Mouse (Mus musculus) v-Abl transformed pro-B cells (cell line): ENCODE results near the gene Srgap2.

Experiments
- in situ Hi-C, 2 experiments: fragments of 400-800 bp; cut with MboI; formaldehyde crosslinking; loops; one replicate each; pipeline ENCODE4 v1.15.1; 2025; ENCODE audit not compliant: unreplicated experiment in 2 of 2

The Srgap2 gene

GRCm38 (mm10) chr1:131427140-131427821, 99.9 kb downstream of the Srgap2 start:
- in situ Hi-C loops: loop anchor here (5.0 kb wide), 2 partner anchors 100 to 125 kb away; partner anchors contain the start of genes Fam72a (in 1 of the 2) and Srgap2 (in 1 of the 2)

GRCm38 (mm10) chr1:131423061-131423460, 104.1 kb downstream of the Srgap2 start:
- in situ Hi-C loops: no loop called here

GRCm38 (mm10) chr1:131421113-131421512, 106.0 kb downstream of the Srgap2 start:
- in situ Hi-C loops: no loop called here

- in situ Hi-C loops: no loop called here
Measured at GRCm38 (mm10) chr1:131420660-131421059, 106.5 kb downstream of the Srgap2 start.

GRCm38 (mm10) chr1:131419307-131419706, 107.8 kb downstream of the Srgap2 start:
- in situ Hi-C loops: loop anchor here in 1 of 2 experiments (5.0 kb wide), 1 partner anchor 37 kb away; no protein-coding TSS in a partner anchor

GRCm38 (mm10) chr1:131417821-131418660, 109.1 kb downstream of the Srgap2 start:
- in situ Hi-C loops: loop anchor here in 1 of 2 experiments (5.0 kb wide), 1 partner anchor 36 kb away; no protein-coding TSS in a partner anchor

- in situ Hi-C loops: loop anchor here in 1 of 2 experiments (5.0 kb wide), 1 partner anchor 35 kb away; no protein-coding TSS in a partner anchor
Measured at GRCm38 (mm10) chr1:131417059-131417750, 109.9 kb downstream of the Srgap2 start.

- in situ Hi-C loops: no loop called here
Measured at GRCm38 (mm10) chr1:131403567-131403966, 123.6 kb downstream of the Srgap2 start.

GRCm38 (mm10) chr1:131400844-131401243, 126.3 kb downstream of the Srgap2 start:
- in situ Hi-C loops: no loop called here

GRCm38 (mm10) chr1:131398181-131398580, 129.0 kb downstream of the Srgap2 start:
- in situ Hi-C loops: no loop called here

- in situ Hi-C loops: loop anchor here in 1 of 2 experiments (5.0 kb wide), 1 partner anchor 33 kb away; no protein-coding TSS in a partner anchor
Measured at GRCm38 (mm10) chr1:131384406-131384805, 142.7 kb downstream of the Srgap2 start.

GRCm38 (mm10) chr1:131382184-131382583, 145.0 kb downstream of the Srgap2 start:
- in situ Hi-C loops: loop anchor here in 1 of 2 experiments (5.0 kb wide), 1 partner anchor 35 kb away; no protein-coding TSS in a partner anchor

- in situ Hi-C loops: loop anchor here in 1 of 2 experiments (5.0 kb wide), 1 partner anchor 37 kb away; no protein-coding TSS in a partner anchor
Measured at GRCm38 (mm10) chr1:131380254-131380653, 146.9 kb downstream of the Srgap2 start.

GRCm38 (mm10) chr1:131378914-131379474, 148.2 kb downstream of the Srgap2 start:
- in situ Hi-C loops: no loop called here

- in situ Hi-C loops: no loop called here
Measured at GRCm38 (mm10) chr1:131378081-131378913, 148.9 kb downstream of the Srgap2 start.

GRCm38 (mm10) chr1:131365832-131366231, 161.3 kb downstream of the Srgap2 start:
- in situ Hi-C loops: no loop called here

GRCm38 (mm10) chr1:131364432-131364831, 162.7 kb downstream of the Srgap2 start:
- in situ Hi-C loops: loop anchor here (5.0 kb wide), 1 partner anchor 188 kb away; no protein-coding TSS in a partner anchor

GRCm38 (mm10) chr1:131363887-131364286, 163.3 kb downstream of the Srgap2 start:
- in situ Hi-C loops: loop anchor here (5.0 kb wide), 1 partner anchor 188 kb away; no protein-coding TSS in a partner anchor

- in situ Hi-C loops: loop anchor here (5.0 kb wide), 1 partner anchor 190 kb away; no protein-coding TSS in a partner anchor
Measured at GRCm38 (mm10) chr1:131362089-131362488, 165.1 kb downstream of the Srgap2 start.
